Comparison of ENCODE assay signal across 8 mouse cellular contexts in genomic region chr7:143829504-143830331, GRCm38 (mm10). TPM values are rescaled to one million over a fixed set of nuclear protein-coding genes. Genes with fewer than 3 reads are reported as not detected.
DNase-seq lines count a peak whose midpoint lies in the region; ATAC-seq lines count a peak whose summit lies in the region.

No protein-coding gene starts in this region.

- peak; percentile 99 for DNase-seq in ZHBTc4 (ENCODE audit: low read depth, low spot score)
- DNase-seq in gastrocnemius, adult 8-10 months (ENCODE audit: low spot score in 2 of 2), result peak; percentile 85 to 91
- DNase-seq in induced T-regulatory cell, adult 2 months (ENCODE audit: low read depth), result peak; percentile 99
- DNase-seq in left cerebral cortex, adult 9 months (ENCODE audit: low spot score in 2 of 2), result peak; percentile 94 to 97
- peak; percentile 93 for DNase-seq in right cerebral cortex, postnatal 14 days
- peak; percentile 91 to 94 for DNase-seq in urinary bladder, postnatal 36 days (ENCODE audit: low spot score in 2 of 2)

- peak; percentile 96 for ATAC-seq in common myeloid progenitor, adult 5-6 weeks (replicated peaks; ENCODE audit: low read depth, poor library complexity, severe bottlenecking)
- ATAC-seq in megakaryocyte progenitor cell, adult 5-6 weeks (replicated peaks; ENCODE audit: poor library complexity), result peak; percentile 90

RNA-seq across cellular contexts. Expression of gene Dhcr7, which starts 6.8 kb away (rescaled TPM):
- 11.7 and 25.1 TPM in 2 replicates for total RNA-seq in common myeloid progenitor, adult 5-6 weeks (2017)
- total RNA-seq in gastrocnemius, adult 8-10 months (2022), result 1 to 10 TPM; 3.8 to 8.2 (median 4.7) TPM
- 26.3 and 29.4 TPM in 2 replicates for total RNA-seq in megakaryocyte progenitor cell, adult 5-6 weeks (2015)
- 10.9 and 13.2 TPM in 2 replicates for total RNA-seq in megakaryocyte progenitor cell, adult 5-6 weeks (2017)

RNA-seq across cellular contexts. Expression of gene Nadsyn1, which starts 7.1 kb away (rescaled TPM):
- 8.3 and 13.6 TPM in 2 replicates for total RNA-seq in common myeloid progenitor, adult 5-6 weeks (2017)
- 1 to 10 TPM; 2.5 to 3.6 (median 2.8) TPM for total RNA-seq in gastrocnemius, adult 8-10 months (2022)
- 4.4 and 7.1 TPM in 2 replicates for total RNA-seq in megakaryocyte progenitor cell, adult 5-6 weeks (2015)
- total RNA-seq in megakaryocyte progenitor cell, adult 5-6 weeks (2017), result 9.2 and 9.5 TPM in 2 replicates

RNA-seq across cellular contexts. Expression of gene Gm498, which starts 36.9 kb away (rescaled TPM):
- not detected in 2 replicates for total RNA-seq in common myeloid progenitor, adult 5-6 weeks (2017)
- total RNA-seq in gastrocnemius, adult 8-10 months (2022), result not detected
- not detected in 2 replicates for total RNA-seq in megakaryocyte progenitor cell, adult 5-6 weeks (2015)
- total RNA-seq in megakaryocyte progenitor cell, adult 5-6 weeks (2017), result not detected in 2 replicates

RNA-seq across cellular contexts. Expression of gene Mrgpre, which starts 45.4 kb away (rescaled TPM):
- total RNA-seq in common myeloid progenitor, adult 5-6 weeks (2017), result 1.2 and 1.3 TPM in 2 replicates
- total RNA-seq in gastrocnemius, adult 8-10 months (2022), result under 1 TPM; 0.32 to 0.87 (median 0.44) TPM
- total RNA-seq in megakaryocyte progenitor cell, adult 5-6 weeks (2015), result 1.3 and 2.9 TPM in 2 replicates
- 0.17 and 0.95 TPM in 2 replicates for total RNA-seq in megakaryocyte progenitor cell, adult 5-6 weeks (2017)

Comparison
In these comparisons a context has a peak if more than half of its experiments do, and no peak if none do; other contexts are left out.
1. Peak in every context shown above with its lines: DNase-seq and ATAC-seq.